Mouse (Mus musculus): ENCODE results near the gene Lcp1.

Lcp1 gene

GRCm38 (mm10) chr14:75177400-75177799 lies 46.5 kb downstream of the Lcp1 start:
- no peak for DNase-seq

GRCm38 (mm10) chr14:75178384-75178793 lies 47.5 kb downstream of the Lcp1 start:
- no peak for DNase-seq

DNA sequence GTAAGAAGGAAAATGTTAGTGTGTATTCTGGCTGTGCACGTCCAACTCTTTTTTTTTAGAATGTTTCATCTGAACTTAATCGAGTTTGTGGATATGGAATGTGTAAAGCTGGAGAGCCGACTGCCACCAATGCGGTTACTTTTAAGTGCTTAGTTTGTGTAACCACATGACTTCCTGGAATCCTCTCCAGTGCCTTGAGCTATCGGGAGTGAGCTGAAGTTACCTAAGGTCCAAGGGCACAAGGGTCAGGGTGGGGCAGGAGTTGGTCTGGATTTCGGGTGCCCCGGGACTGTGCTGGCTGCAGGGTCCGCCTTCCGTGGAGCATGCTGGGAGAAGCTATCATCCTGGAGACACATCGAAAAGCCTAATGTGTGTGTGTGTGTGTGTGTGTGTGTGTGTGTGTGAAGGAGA lies 47.9 kb downstream of the Lcp1 start:
- DNase-seq, result no peak

GRCm38 (mm10) chr14:75179255-75179963 lies 48.5 kb downstream of the Lcp1 start:
- DNase-seq, result no peak

GRCm38 (mm10) chr14:75180551-75180978 lies 49.7 kb downstream of the Lcp1 start:
- DNase-seq, result no peak

- no peak for DNase-seq
Measured at GRCm38 (mm10) chr14:75181062-75181935, 50.4 kb downstream of the Lcp1 start.

- DNase-seq, result no peak
Measured at GRCm38 (mm10) chr14:75182378-75182777, 51.5 kb downstream of the Lcp1 start.

DNA sequence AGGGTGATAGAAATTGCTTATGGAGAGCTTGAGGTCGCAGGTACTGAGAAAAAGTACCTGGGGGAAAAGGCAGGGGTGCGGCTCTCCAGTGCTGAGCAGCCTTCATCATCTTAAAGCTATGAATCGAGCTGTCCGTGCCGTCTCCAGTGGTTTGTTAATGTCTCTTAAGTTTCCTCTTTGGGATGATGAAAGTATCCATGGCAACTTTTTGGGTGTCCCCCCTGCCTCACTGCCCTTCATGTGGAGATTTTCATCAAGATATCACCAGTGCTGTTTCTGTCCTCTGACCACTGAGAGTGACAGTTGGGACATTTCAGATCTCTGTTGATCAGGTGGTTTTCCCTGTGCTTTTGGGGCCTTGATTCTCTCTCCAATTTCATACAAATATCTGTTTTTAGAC lies 51.9 kb downstream of the Lcp1 start:
- DNase-seq, result no peak

DNA sequence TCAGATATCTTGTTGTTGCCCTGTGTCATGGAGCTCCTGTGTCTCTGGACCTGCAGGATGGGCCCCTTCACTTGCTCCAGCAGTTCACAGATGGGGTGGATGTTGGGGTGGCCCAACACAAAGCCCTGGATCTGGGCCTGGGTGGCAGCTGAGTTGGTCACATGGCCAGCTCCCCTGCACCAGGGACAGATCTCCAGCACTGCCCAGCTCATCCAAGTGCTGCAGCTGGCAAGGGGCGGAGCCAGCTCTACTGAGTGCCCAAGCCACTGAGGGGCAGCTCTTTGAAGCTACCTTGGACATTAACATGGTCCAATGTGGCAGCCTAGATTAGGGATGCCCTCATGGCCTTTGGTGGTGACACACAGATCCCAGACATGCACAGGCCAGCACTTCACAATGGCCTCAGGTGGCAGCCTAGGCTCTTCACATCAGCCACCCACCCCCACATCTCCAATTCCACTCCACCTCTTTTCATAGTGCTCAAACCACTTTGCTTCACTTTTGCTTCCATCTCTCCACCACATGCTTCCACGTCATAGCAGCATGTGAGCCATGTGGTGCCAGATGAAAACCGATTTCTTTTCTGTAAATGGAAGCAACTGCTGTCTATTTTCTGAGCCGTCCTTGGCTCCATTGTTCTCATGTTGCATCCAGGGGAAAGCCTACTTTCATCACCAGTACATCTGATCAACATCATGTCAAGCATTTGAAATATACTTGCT lies 53.3 kb downstream of the Lcp1 start:
- DNase-seq, result no peak

- no peak for DNase-seq
Measured at GRCm38 (mm10) chr14:75185796-75186594, 55.1 kb downstream of the Lcp1 start.

DNA sequence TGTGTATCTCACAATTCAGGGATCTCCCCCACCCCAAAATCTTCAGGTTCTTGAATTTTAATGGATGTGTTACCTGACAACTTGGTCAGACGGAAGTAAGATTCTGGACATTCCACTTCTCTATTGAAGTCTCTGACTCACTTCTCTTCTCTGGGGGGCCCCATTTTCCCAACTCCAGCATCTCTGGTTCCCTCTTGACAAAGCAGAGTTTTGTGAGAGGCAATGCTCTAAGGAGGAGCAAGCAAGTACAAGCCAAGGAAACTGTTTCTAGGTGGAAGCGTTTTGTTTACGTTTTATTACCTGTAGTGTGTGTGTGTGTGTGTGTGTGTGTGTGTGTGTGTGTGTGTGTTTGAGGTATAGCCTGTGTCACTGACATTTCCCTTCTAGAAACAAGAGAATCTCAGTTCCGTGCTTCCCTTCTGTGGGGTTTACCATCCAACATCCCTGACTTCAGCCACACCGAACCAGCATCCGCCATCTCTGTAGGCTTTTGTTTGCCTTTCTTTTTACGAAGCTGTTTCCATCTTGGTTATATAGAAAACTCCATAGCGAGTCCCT lies 56.0 kb downstream of the Lcp1 start:
- no peak for DNase-seq

DNA sequence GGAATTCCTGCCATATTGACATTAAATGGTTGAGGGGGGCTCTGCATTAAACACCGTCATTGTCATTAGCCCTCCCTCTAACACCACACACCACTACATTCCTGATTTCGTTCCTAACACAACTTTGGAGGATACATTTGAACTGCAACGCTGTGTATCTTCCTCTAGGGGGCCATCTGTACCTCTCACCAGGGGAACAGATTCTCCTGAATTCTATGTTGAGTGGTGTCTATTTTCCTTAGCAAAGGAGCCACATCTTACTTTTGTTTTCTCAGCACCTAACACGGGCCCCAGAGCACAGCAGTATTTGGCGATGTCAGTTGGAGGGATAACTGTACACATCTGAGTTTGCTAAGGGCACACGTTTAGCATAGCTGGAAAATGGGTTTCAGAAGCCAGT lies 57.6 kb downstream of the Lcp1 start:
- peak; percentile 8 for DNase-seq

DNA sequence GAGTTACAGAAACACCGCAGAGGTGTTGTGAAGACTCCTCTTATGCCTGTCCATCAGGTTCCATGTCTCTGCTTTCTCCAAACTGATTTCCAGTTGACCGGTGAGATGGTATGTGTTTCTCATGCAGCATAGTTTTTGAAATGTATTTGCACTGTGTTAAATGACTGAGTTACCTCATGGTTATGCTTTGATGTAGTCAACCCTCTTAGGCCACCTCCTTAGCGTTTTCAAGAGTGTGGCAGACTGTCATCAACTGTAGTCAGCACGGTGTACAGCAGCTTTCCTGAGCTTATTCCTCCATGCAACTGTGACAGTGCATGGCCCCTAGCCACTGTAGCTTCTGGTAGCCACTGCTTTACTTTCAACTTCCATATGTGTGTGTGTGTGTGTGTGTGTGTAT lies 58.1 kb downstream of the Lcp1 start:
- no peak for DNase-seq

DNA sequence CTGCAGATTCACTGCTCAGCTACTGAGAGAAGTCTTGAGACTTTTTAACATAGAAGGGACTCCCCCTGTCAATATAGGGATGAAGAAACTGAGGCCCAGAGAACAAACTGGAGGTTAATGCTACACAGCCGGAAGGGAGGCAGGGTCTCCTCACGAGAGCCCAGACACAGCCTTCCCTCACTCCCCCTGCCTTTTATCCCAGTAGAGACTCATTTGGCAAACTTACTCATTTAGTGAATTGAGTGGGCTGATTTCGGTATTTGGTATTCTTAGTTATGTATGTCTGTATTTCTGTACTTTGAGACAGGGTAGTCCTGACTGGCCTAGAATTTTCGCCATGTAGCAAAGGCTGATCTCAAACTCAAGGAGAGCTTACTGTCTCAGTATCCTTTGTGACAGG lies 59.8 kb downstream of the Lcp1 start:
- DNase-seq, result no peak

GRCm38 (mm10) chr14:75192427-75192826 lies 61.5 kb downstream of the Lcp1 start:
- no peak for DNase-seq

GRCm38 (mm10) chr14:75192858-75193257 lies 62.0 kb downstream of the Lcp1 start:
- no peak for DNase-seq

DNA sequence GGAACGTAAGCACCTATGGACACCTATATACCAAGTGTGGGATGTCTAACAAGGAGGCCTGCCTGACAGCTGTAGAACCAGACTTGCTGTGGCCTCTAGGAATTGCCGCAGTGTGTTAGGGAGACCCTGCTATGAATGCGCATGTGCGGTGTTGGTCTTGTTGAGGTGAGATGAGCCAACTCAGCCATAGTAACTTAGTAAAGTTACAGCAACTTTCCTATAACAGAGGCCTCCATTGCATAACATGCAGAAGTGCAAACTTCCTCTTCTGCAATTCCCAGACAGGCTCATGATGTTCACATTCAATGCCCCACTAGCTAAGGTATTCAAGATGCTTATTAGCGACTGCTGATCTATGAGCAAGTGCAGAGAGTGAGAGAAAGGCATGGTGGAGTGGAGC lies 64.6 kb downstream of the Lcp1 start:
- DNase-seq, result no peak

DNA sequence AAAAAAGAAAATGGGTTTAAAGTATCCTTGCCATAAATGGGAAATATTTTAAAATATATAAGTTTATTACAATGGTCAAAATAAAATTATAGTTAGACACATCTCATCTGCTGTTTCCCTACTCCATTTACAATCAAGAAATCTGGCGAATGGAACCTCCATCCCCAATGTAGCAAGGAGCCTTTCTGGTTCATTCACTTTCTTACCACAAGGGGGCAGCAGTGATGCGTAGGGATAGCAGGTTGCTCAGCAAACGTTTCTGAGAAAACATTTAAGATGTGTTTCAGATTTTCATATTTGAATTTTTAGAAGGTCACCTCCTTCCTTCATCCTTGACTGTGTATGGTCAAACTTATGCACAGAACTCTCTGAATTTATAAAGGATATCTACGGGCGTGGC lies 66.1 kb downstream of the Lcp1 start:
- peak; percentile 75 for DNase-seq

- peak; percentile 16 for DNase-seq
Measured at GRCm38 (mm10) chr14:75197660-75198059, 66.8 kb downstream of the Lcp1 start.

DNA sequence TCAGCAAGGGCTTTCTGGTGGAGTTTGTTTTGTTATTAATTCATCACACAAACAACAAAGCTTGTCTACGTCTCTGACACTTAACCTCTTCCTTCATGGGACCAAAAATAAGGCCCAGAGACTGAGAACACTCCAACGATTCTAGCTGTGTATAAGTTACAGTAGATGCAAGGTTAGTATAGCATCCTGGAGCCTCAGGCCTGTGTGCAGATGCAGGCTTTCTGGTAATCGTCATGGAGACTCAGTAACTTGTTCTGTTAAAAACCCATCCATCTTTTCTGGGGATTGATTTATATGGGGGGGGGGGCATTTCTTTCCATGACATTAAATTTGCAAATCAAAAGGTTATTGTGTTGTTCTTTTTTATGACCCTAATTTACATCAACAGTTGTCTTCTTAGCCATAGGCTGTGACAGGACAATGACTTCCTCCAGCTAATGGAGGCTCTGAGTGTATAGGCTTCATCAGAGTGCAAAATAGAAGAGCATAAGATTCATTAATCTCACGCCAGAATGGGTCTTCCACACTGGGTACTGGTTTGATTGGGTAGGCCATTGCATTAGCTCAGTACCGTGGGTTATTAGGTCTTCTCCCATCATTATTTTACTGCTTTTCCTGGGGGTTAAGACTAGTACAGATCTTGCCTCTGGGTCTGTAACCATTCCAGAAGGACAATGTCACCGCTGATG lies 74.6 kb downstream of the Lcp1 start:
- no peak for DNase-seq

DNA sequence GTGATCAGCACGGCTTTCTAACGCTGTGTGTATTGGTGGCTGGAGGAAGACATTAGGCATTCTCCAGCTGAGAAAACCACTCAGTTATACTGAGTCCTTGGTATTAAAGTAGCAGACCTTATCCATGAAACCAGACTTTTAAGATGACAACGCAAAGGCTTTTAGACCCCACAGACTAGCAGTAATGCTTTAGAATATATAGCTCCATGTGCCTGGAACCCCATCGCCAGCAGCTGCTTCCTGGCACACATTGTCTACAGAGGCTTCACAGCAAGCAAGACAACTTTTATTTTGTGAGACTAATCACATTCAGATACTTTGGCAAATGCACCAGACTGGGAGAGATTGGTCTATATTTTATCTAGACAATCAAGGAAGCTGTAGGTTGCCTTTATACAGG lies 75.4 kb downstream of the Lcp1 start:
- DNase-seq, result no peak
